Mouse (Mus musculus) heart, adult 18-20 months (tissue): ENCODE results near the gene 6820408C15Rik. TPM values are rescaled to one million over a fixed set of nuclear protein-coding genes. Genes with fewer than 3 reads are reported as not detected.
A peak's percentile ranks its signal among the peaks of the same experiment; 100 is the strongest.

Experiments used
- DNase-seq, 2 experiments: peaks; one replicate each; pipeline ENCODE4 v3.0.0; 2021 to 2022; ENCODE audit warnings: mixed read lengths in 1 of 2
- total RNA-seq, 2 experiments: library from RNA; stranded (reverse); gene quantifications; 2 replicates each; pipeline ENCODE4 v1.2.3; 2021

6820408C15Rik gene
- total RNA-seq, 2 experiments from 2014 or later, result 1.6 to 2.4 TPM

GRCm38 (mm10) chr2:152464570-152465150 lies 49.3 kb downstream of the 6820408C15Rik start, which contains the start of gene Defb23:
TSS of gene Defb23 (minus strand) at chr2:152464620.
- DNase-seq, result no peak

GRCm38 (mm10) chr2:152470973-152471372 lies 55.6 kb downstream of the 6820408C15Rik start:
- peak; percentile 7 to 60 for DNase-seq

GRCm38 (mm10) chr2:152472434-152472833 lies 57.0 kb downstream of the 6820408C15Rik start:
- no peak for DNase-seq

- DNase-seq, result no peak
Measured at GRCm38 (mm10) chr2:152476763-152477162, 61.4 kb downstream of the 6820408C15Rik start, which contains the start of gene Defb20. TSS of gene Defb20 (plus strand) at chr2:152477063.

- no peak for DNase-seq
Measured at GRCm38 (mm10) chr2:152480881-152481280, 65.5 kb downstream of the 6820408C15Rik start.

GRCm38 (mm10) chr2:152481726-152482125 lies 66.3 kb downstream of the 6820408C15Rik start:
- no peak for DNase-seq

- DNase-seq, result no peak
Measured at GRCm38 (mm10) chr2:152487024-152487423, 71.6 kb downstream of the 6820408C15Rik start.

GRCm38 (mm10) chr2:152490038-152490437 lies 74.7 kb downstream of the 6820408C15Rik start, which contains the start of gene Defb22:
TSS of gene Defb22 (minus strand) at chr2:152490138.
- DNase-seq, result no peak

- DNase-seq, result no peak
Measured at GRCm38 (mm10) chr2:152493151-152493550, 77.8 kb downstream of the 6820408C15Rik start.

Other genes with a start within 250 kb of the 6820408C15Rik start
- 10 to 100 TPM; 96.8 to 97.5 TPM for gene Csnk2a1, start 188.7 kb upstream of the 6820408C15Rik start, total RNA-seq
- 10 to 100 TPM; 40.2 to 48.8 TPM for gene Tbc1d20, start 121.8 kb upstream of the 6820408C15Rik start, total RNA-seq
- gene Rbck1, start 82.9 kb upstream of the 6820408C15Rik start, total RNA-seq, result 10 to 100 TPM; 45.8 to 46.9 TPM
- 1 to 10 TPM; 2.8 to 3.8 TPM for gene Trib3, start 71.6 kb upstream of the 6820408C15Rik start, total RNA-seq
- not detected for gene Nrsn2, start 38.9 kb upstream of the 6820408C15Rik start, total RNA-seq
- 1 to 10 TPM; 5.7 to 5.8 TPM for gene Sox12, start 17.5 kb upstream of the 6820408C15Rik start, total RNA-seq
- gene Zcchc3, start 560 bp upstream of the 6820408C15Rik start, total RNA-seq, result 1 to 10 TPM; 5.0 to 5.8 TPM
- not detected for gene Defb23, start 49.0 kb downstream of the 6820408C15Rik start, total RNA-seq
- gene Defb20, start 61.5 kb downstream of the 6820408C15Rik start, total RNA-seq, result not detected
- gene Defb22, start 74.6 kb downstream of the 6820408C15Rik start, total RNA-seq, result not detected
- gene Defb26, start 96.1 kb downstream of the 6820408C15Rik start, total RNA-seq, result not detected
- not detected for gene Defb28, start 102.7 kb downstream of the 6820408C15Rik start, total RNA-seq
- not detected for gene Defb29, start 124.5 kb downstream of the 6820408C15Rik start, total RNA-seq
- gene Gm17416, start 153.8 kb downstream of the 6820408C15Rik start, total RNA-seq, result not detected
- gene Defb21, start 157.2 kb downstream of the 6820408C15Rik start, total RNA-seq, result not detected
- not detected for gene Defb19, start 164.7 kb downstream of the 6820408C15Rik start, total RNA-seq
- not detected for gene Defb45, start 183.8 kb downstream of the 6820408C15Rik start, total RNA-seq
- not detected for gene Defb36, start 188.7 kb downstream of the 6820408C15Rik start, total RNA-seq
- not detected for gene Defb25, start 207.5 kb downstream of the 6820408C15Rik start, total RNA-seq
- 1 to 10 TPM; 3.3 to 4.7 TPM for gene Rem1, start 211.4 kb downstream of the 6820408C15Rik start, total RNA-seq